Mouse (Mus musculus) CH12.LX (cell line): ENCODE measurements at regions not wholly inside any gene's neighbourhood (a gene's known extent, or its start where the extent isn't known, plus 50 kb on each side); places are given as distances from the start of the nearest gene placed in this dataset.

Source experiments
- DNase-seq: peaks from one replicate; pipeline ENCODE4 v3.0.0-alpha.2; 2013; ENCODE audit errors: extremely low read depth
- H3K27ac ChIP-seq: 2 replicates; pipeline ENCODE4 v1.5.1; 2012; ENCODE audit warnings: low read depth, mild to moderate bottlenecking, control low read depth, moderate library complexity; ENCODE audit not compliant: insufficient read depth
- H3K27me3 ChIP-seq: replicated peaks from 2 replicates; pipeline ENCODE3; 2012; ENCODE audit warnings: inconsistent platforms
- H3K36me3 ChIP-seq, 2 experiments: replicated peaks in 1 of 2; 2 replicates each; pipeline versions ENCODE3 to v1.6.1; 2012; ENCODE audit warnings: inconsistent platforms in 1 of 2, low read length in 1 of 2, mild to moderate bottlenecking in 1 of 2, mixed read lengths in 1 of 2, moderate library complexity in 1 of 2; ENCODE audit not compliant: control insufficient read depth in 1 of 2, insufficient read depth in 1 of 2
- H3K4me1 ChIP-seq, 2 experiments: 2 replicates each; pipeline ENCODE4 v1.6.1; 2012; ENCODE audit warnings: inconsistent platforms in 1 of 2, moderate library complexity in 1 of 2; ENCODE audit not compliant: insufficient read depth in 2 of 2, control insufficient read depth in 1 of 2
- H3K4me2 ChIP-seq: 2 replicates; pipeline ENCODE4 v1.6.1; 2012; ENCODE audit warnings: low read depth, mild to moderate bottlenecking, control low read depth; ENCODE audit not compliant: poor library complexity, insufficient read depth, severe bottlenecking
- H3K4me3 ChIP-seq, 3 experiments: fragments of 150-350 bp in 1 of 3; sonication (generic) in 1 of 3; replicated peaks in 1 of 3; 2 replicates each; pipeline versions ENCODE3 to v1.5.1; 2011 to 2012; ENCODE audit warnings: low read depth in 2 of 3, low read length in 2 of 3, mild to moderate bottlenecking in 2 of 3, moderate library complexity in 2 of 3, control low read depth in 1 of 3, improper control_type of control experiment in 1 of 3, inconsistent platforms in 1 of 3, mixed read lengths in 1 of 3; ENCODE audit not compliant: poor library complexity in 1 of 3
- H3K79me2 ChIP-seq: replicated peaks from 2 replicates; pipeline ENCODE4 v1.6.1; 2012; ENCODE audit warnings: mild to moderate bottlenecking, moderate library complexity; ENCODE audit not compliant: control insufficient read depth, poor library complexity, insufficient read depth, severe bottlenecking; ENCODE audit errors: extremely low read depth
- H3K9ac ChIP-seq: 2 replicates; pipeline ENCODE4 v1.6.1; 2012; ENCODE audit warnings: low read depth, mild to moderate bottlenecking, control low read depth, moderate library complexity; ENCODE audit not compliant: insufficient read depth
- H3K9me3 ChIP-seq: replicated peaks from 2 replicates; pipeline ENCODE3; 2012; ENCODE audit warnings: low read length, inconsistent platforms, mixed read lengths
- BHLHE40 ChIP-seq: IDR thresholded peaks from 2 replicates; pipeline ENCODE4 v1.6.1; 2011; ENCODE audit warnings: mild to moderate bottlenecking, low read depth, low read length, improper control_type of control experiment
- CHD1 ChIP-seq: IDR thresholded peaks from 2 replicates; pipeline ENCODE4 v1.6.1; 2012; ENCODE audit warnings: low read depth, low read length, improper control_type of control experiment, inconsistent platforms
- CTCF ChIP-seq, 2 experiments: IDR thresholded peaks in 1 of 2; conservative IDR thresholded peaks in 1 of 2; 2 replicates each; pipeline ENCODE4 v1.5.1; 2011 to 2012; ENCODE audit warnings: low read depth in 2 of 2, low read length in 2 of 2, improper control_type of control experiment in 1 of 2, inconsistent platforms in 1 of 2, mild to moderate bottlenecking in 1 of 2, moderate library complexity in 1 of 2
- EP300 ChIP-seq: IDR thresholded peaks from 2 replicates; pipeline ENCODE4 v1.6.1; 2011; ENCODE audit warnings: low read length, improper control_type of control experiment
- GABPA ChIP-seq: IDR thresholded peaks from 2 replicates; pipeline ENCODE4 v1.6.1; 2012; ENCODE audit warnings: low read depth, low read length, improper control_type of control experiment, inconsistent platforms; ENCODE audit not compliant: insufficient replicate concordance
- IRF4 ChIP-seq: IDR thresholded peaks from 2 replicates; pipeline ENCODE4 v1.6.1; 2014; ENCODE audit warnings: low read depth, mild to moderate bottlenecking, inconsistent platforms, low read length, improper control_type of control experiment
- KAT2A ChIP-seq: IDR thresholded peaks from 2 replicates; pipeline ENCODE4 v1.6.1; 2012; ENCODE audit warnings: low read length, improper control_type of control experiment, inconsistent platforms; ENCODE audit not compliant: insufficient replicate concordance
- MAFK ChIP-seq: IDR thresholded peaks from 2 replicates; pipeline ENCODE4 v1.6.1; 2011; ENCODE audit warnings: low read length, improper control_type of control experiment; ENCODE audit not compliant: insufficient replicate concordance
- MAZ ChIP-seq: IDR thresholded peaks from 2 replicates; pipeline ENCODE4 v1.6.1; 2012; ENCODE audit warnings: low read depth, mild to moderate bottlenecking, inconsistent platforms, low read length, improper control_type of control experiment, moderate library complexity
- MEF2A ChIP-seq: IDR thresholded peaks from 2 replicates; pipeline ENCODE4 v1.6.1; 2014; ENCODE audit warnings: low read depth, mild to moderate bottlenecking, inconsistent platforms, low read length, improper control_type of control experiment, borderline replicate concordance
- MXI1 ChIP-seq: IDR thresholded peaks from 2 replicates; pipeline ENCODE4 v1.6.1; 2011; ENCODE audit warnings: mild to moderate bottlenecking, low read depth, low read length, improper control_type of control experiment
- MYC ChIP-seq: IDR thresholded peaks from 2 replicates; pipeline ENCODE4 v1.6.1; 2011; ENCODE audit warnings: low read depth, mild to moderate bottlenecking, improper control_type of control experiment, low read length
- NELFE ChIP-seq: IDR thresholded peaks from 2 replicates; pipeline ENCODE4 v1.6.1; 2011; ENCODE audit warnings: low read depth, low read length, improper control_type of control experiment
- POLR2A ChIP-seq: IDR thresholded peaks from 2 replicates; pipeline ENCODE4 v1.6.1; 2011; ENCODE audit warnings: low read depth, mild to moderate bottlenecking, improper control_type of control experiment, low read length
- POLR2AphosphoS2 ChIP-seq: IDR thresholded peaks from 2 replicates; pipeline ENCODE4 v1.6.1; 2011; ENCODE audit warnings: low read depth, low read length, improper control_type of control experiment
- RAD21 ChIP-seq: IDR thresholded peaks from 2 replicates; pipeline ENCODE4 v1.6.1; 2011; ENCODE audit warnings: low read depth, mild to moderate bottlenecking, low read length, improper control_type of control experiment, moderate library complexity
- RCOR1 ChIP-seq: conservative IDR thresholded peaks from 2 replicates; pipeline ENCODE4 v1.6.1; 2012; ENCODE audit warnings: low read depth, mild to moderate bottlenecking, inconsistent platforms, low read length, improper control_type of control experiment
- SIN3A ChIP-seq: IDR thresholded peaks from 2 replicates; pipeline ENCODE4 v1.6.1; 2012; ENCODE audit warnings: low read length, improper control_type of control experiment, inconsistent platforms
- SMC3 ChIP-seq: IDR thresholded peaks from 2 replicates; pipeline ENCODE4 v1.6.1; 2011; ENCODE audit warnings: low read depth, low read length, improper control_type of control experiment
- TCF12 ChIP-seq: IDR thresholded peaks from 2 replicates; pipeline ENCODE4 v1.6.1; 2014; ENCODE audit warnings: low read depth, mild to moderate bottlenecking, inconsistent platforms, low read length, improper control_type of control experiment
- UBTF ChIP-seq: IDR thresholded peaks from 2 replicates; pipeline ENCODE4 v1.6.1; 2012; ENCODE audit warnings: low read depth, mild to moderate bottlenecking, inconsistent platforms, low read length, improper control_type of control experiment, moderate library complexity
- USF1 ChIP-seq: IDR thresholded peaks from 2 replicates; pipeline ENCODE4 v1.6.1; 2014; ENCODE audit warnings: low read depth, mild to moderate bottlenecking, inconsistent platforms, low read length, improper control_type of control experiment
- ZC3H11A ChIP-seq: IDR thresholded peaks from 2 replicates; pipeline ENCODE4 v1.6.1; 2012; ENCODE audit warnings: low read depth, mild to moderate bottlenecking, inconsistent platforms, low read length, improper control_type of control experiment
- ZKSCAN1 ChIP-seq: IDR thresholded peaks from 2 replicates; pipeline ENCODE4 v1.6.1; 2012; ENCODE audit warnings: low read depth, inconsistent platforms, low read length, improper control_type of control experiment, borderline replicate concordance
- ZMIZ1 ChIP-seq: IDR thresholded peaks from 2 replicates; pipeline ENCODE4 v1.6.1; 2012; ENCODE audit warnings: low read depth, mild to moderate bottlenecking, inconsistent platforms, low read length, improper control_type of control experiment
- ZNF384 ChIP-seq: IDR thresholded peaks from 2 replicates; pipeline ENCODE4 v1.6.1; 2012; ENCODE audit warnings: low read depth, low read length, improper control_type of control experiment, inconsistent platforms
- dilution Hi-C: fragments of 300-500 bp; cut with MboI; formaldehyde crosslinking; loops from 2 replicates; pipeline ENCODE4 v1.14.3; 2020; ENCODE audit warnings: low sequenced_read_pairs; ENCODE audit not compliant: extremely low pct_unique_long_range_greater_than_20kb, extremely low pct_ligation_motif_present
- in situ Hi-C: fragments of 300-500 bp; cut with MboI; formaldehyde crosslinking; loops from 3 replicates; pipeline ENCODE4 v1.14.3; 2019; ENCODE audit warnings: low sequenced_read_pairs, low pct_ligation_motif_present, low pct_unique_long_range_greater_than_20kb, mixed read lengths

- no peak overlapping the region for H3K27ac ChIP-seq
- H3K36me3 ChIP-seq = no peaks in the 10 kb centered on the region
- dilution Hi-C loops = no loop called here
- no peak overlapping the region for H3K9ac ChIP-seq
- in situ Hi-C loops = no loop called here
- no peak for DNase-seq
- H3K4me3 ChIP-seq = no peak overlapping the region
- H3K4me1 ChIP-seq = peaks cover 3 to 8% of the 10 kb centered on the region in 2 experiments; a peak in 3 of 4 replicates
- H3K27me3 ChIP-seq = no peaks in the 10 kb centered on the region
- H3K9me3 ChIP-seq = no peaks in the 10 kb centered on the region
- H3K4me2 ChIP-seq = no peak overlapping the region
- TF ChIP-seq NELFE (no peak), UBTF (no peak), RAD21 (no peak), IRF4 (no peak), ZC3H11A (no peak), ZNF384 (no peak), POLR2A (no peak), CTCF (conservative IDR thresholded peaks at IDR 0.05 in 1 of 2, IDR thresholded peaks at IDR 0.05 in 1 of 2; ENCODE audit: low read depth in 2 of 2, low read length in 2 of 2) (no peak), MEF2A (no peak), POLR2AphosphoS2 (no peak), ZMIZ1 (no peak), CHD1 (no peak), SMC3 (no peak)
- H3K79me2 ChIP-seq = no peaks in the 10 kb centered on the region
Observed at GRCm38 (mm10) chr4:105323446-105323845, 166.3 kb downstream of the Plpp3 start.

DNA sequence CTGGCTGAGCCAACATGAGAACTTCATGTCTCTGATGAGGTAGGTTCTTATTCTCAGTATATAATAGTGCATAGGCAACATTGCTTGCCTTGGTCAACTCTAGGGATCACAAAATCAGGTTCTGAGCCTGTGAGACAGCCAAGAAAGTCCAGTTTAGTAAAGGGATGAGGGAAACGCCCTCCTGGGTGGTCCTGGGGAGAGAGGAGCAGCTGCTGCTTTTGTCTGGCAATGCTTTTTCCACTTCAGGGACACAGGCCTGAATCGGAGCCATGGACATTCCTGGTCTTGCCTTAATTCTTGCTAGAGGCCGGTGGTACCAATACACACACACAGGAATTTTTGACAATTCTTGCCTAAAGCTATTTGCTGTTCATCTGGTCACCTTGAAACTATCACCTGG, 169.8 kb downstream of the Plpp3 start:
- Histone ChIP-seq H3K4me2 (no peak overlapping the region), H3K79me2 (no peaks in the 10 kb centered on the region), H3K9me3 (no peaks in the 10 kb centered on the region), H3K4me1 (peaks cover 3 to 8% of the 10 kb centered on the region in 2 experiments; a peak in 3 of 4 replicates), H3K36me3 (no peaks in the 10 kb centered on the region), H3K4me3 (no peak overlapping the region), H3K9ac (no peak overlapping the region), H3K27ac (no peak overlapping the region), H3K27me3 (no peaks in the 10 kb centered on the region)
- TF ChIP-seq MAFK = no peak
- no peak for TF ChIP-seq MYC
- no peak for TF ChIP-seq USF1
- no peak for TF ChIP-seq ZKSCAN1
- TF ChIP-seq ZNF384 = no peak
- no peak for TF ChIP-seq GABPA
- no peak for TF ChIP-seq KAT2A
- TF ChIP-seq BHLHE40 = no peak
- TF ChIP-seq SMC3 = no peak
- TF ChIP-seq SIN3A = no peak
- TF ChIP-seq ZMIZ1 = no peak
- TF ChIP-seq MXI1 = no peak
- TF ChIP-seq TCF12 = no peak
- TF ChIP-seq MAZ = no peak
- no peak for TF ChIP-seq RCOR1
- no peak for TF ChIP-seq EP300
- in situ Hi-C loops (no loop called here), dilution Hi-C loops (no loop called here)
- DNase-seq = no peak
